Mouse (Mus musculus): ENCODE measurements around the gene Zdhhc14. TPM values are rescaled to one million over a fixed set of nuclear protein-coding genes. Genes with fewer than 3 reads are reported as not detected.

Gene Zdhhc14
- polyA plus RNA-seq, 1 experiment from 2014 or later: 9.4 TPM

DNA sequence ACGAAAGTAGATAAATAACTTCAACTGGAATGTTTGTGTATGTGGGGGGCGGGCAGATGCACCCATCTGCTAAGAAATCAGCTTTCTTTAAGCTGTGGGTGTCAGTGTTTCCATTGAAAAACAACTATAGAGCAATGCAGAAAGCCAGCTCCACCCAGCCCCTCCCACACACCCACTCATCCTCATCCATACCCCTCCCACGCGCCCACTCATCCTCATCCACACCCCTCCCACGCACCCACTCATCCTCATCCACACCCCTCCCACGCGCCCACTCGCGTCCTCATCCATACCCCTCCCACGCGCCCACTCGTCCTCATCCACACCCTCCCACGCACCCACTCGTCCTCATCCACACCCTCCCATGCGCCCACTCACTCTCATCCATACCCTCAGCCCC is 264.5 kb downstream of the Zdhhc14 start:
- H3K9me3 ChIP-seq: no peaks in the 10 kb centered on the region
- peaks cover 5% of the 10 kb centered on the region; the same call in 1 of the 2 replicates for H3K27me3 ChIP-seq
- no peak overlapping the region for H3K4me2 ChIP-seq (replicated peaks)
- H3K9ac ChIP-seq (replicated peaks): no peak overlapping the region
- no peak for ATAC-seq (replicated peaks)
- no peak overlapping the region for H3K4me3 ChIP-seq
- H3K36me3 ChIP-seq: no peaks in the 10 kb centered on the region
- WGBS: 90% methylated on average over 15 of the region's 15 CpGs
- H3K27ac ChIP-seq (replicated peaks): no peak overlapping the region
- H3K4me1 ChIP-seq: peaks cover 7% of the 10 kb centered on the region

DNA sequence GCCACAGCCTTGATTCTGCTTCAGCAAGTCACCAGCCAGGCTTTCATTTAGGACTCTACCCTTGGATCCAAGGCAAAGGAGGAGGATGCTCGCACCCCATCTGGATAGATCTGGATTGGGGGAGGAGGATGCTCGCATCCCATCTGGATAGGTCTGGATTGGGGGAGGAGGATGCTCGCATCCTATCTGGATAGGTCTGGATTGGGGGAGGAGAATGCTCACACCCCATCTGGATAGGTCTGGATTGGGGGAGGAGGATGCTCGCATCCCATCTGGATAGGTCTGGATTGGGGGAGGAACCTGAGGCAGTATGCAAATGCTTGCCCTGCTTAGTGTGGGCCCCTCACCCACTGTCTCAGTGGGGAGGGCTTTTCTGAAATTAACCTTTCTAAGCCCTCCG is 271.4 kb downstream of the Zdhhc14 start:
- Histone ChIP-seq H3K4me3 (no peak overlapping the region), H3K27ac (replicated peaks) (no peak overlapping the region), H3K9ac (replicated peaks) (no peak overlapping the region), H3K9me3 (no peaks in the 10 kb centered on the region), H3K36me3 (no peaks in the 10 kb centered on the region), H3K4me2 (replicated peaks) (no peak overlapping the region), H3K4me1 (no peaks in the 10 kb centered on the region), H3K27me3 (no peaks in the 10 kb centered on the region)
- no peak for ATAC-seq (replicated peaks)
- WGBS: 89% methylated on average over 5 of the region's 5 CpGs

DNA sequence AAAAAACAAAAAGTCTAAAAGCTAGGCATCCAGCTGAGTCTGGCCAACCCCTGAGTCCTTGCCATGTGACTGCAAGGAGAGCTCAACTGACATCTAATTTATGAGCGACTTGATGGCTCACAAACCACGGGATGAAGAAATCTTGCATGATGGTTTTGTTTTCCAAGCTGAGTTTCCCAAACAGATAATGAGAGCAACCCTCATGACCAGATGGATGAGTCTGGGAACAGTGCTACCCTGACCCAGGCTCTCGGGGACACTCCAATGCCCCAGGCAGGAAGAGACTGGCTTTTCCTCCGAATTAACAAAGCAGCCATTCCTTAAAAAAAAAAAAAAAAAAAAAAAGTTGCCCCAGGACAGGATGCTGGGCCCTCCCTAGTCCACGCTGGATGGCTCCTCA is 271.9 kb downstream of the Zdhhc14 start:
- no peak for ATAC-seq (replicated peaks)
- Histone ChIP-seq H3K9me3 (no peaks in the 10 kb centered on the region), H3K36me3 (no peaks in the 10 kb centered on the region), H3K4me1 (no peaks in the 10 kb centered on the region), H3K9ac (replicated peaks) (no peak overlapping the region), H3K4me2 (replicated peaks) (no peak overlapping the region), H3K27ac (replicated peaks) (no peak overlapping the region), H3K27me3 (no peaks in the 10 kb centered on the region), H3K4me3 (no peak overlapping the region)
- 70% methylated on average over 5 of the region's 5 CpGs for WGBS

DNA sequence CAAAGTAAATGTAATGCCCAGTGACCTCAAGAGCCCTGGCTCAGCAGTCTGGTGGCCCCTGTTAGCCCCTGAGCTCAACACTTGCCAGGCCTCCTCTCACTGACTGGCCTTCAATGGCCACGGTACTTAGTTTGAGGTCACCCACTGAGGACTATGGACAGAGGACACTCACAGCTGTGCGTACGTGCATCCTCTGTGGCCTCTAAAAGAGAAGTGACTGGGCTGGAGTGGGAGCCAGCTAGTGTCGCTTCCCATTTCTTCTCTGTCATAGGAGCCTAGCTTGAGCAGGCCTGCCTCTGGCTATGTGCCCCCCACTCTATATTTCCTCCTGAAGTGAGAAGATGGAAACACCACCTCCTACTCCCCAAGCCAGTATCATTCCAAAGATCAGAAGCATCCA is 273.4 kb downstream of the Zdhhc14 start:
- WGBS: 81% methylated on average over 4 of the region's 4 CpGs
- ATAC-seq (replicated peaks): no peak
- H3K9ac ChIP-seq (replicated peaks): no peak overlapping the region
- H3K4me3 ChIP-seq: no peak overlapping the region
- no peak overlapping the region for H3K4me2 ChIP-seq (replicated peaks)
- no peaks in the 10 kb centered on the region for H3K36me3 ChIP-seq
- H3K27ac ChIP-seq (replicated peaks): no peak overlapping the region
- H3K9me3 ChIP-seq: no peaks in the 10 kb centered on the region
- no peaks in the 10 kb centered on the region for H3K27me3 ChIP-seq
- peaks cover 13% of the 10 kb centered on the region for H3K4me1 ChIP-seq

DNA sequence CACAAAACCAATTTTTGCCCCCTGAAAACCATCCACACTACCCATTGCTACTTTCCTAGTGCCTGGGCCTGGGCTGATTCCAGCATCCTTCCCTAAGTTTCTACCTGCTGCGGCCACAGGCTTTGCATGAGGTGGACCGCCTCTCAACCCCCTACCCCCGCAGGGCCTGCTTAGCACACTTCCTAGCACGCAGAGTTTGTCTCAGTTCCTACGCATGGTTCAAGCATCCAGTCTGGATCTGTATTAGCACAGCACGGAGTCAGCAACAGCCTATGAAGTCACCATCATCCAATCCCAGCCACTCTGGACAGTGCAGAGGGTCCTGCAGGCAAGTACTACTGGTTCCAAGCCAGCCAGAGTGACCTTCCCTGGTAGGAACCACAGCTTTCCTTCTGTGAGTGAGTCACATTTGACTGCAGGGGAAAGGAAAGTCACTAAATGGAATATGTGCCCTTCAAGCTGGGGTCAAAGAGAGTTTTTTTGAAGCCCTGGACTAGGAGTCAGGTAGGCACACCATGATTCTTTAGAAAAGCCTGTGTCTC is 275.9 kb downstream of the Zdhhc14 start:
- Histone ChIP-seq H3K27me3 (no peaks in the 10 kb centered on the region), H3K4me1 (peaks cover 17% of the 10 kb centered on the region), H3K36me3 (no peaks in the 10 kb centered on the region), H3K9me3 (no peaks in the 10 kb centered on the region), H3K4me2 (replicated peaks) (no peak overlapping the region), H3K27ac (replicated peaks) (no peak overlapping the region), H3K9ac (replicated peaks) (no peak overlapping the region), H3K4me3 (no peak overlapping the region)
- 61% methylated on average over 6 of the region's 6 CpGs for WGBS
- ATAC-seq (replicated peaks): no peak

DNA sequence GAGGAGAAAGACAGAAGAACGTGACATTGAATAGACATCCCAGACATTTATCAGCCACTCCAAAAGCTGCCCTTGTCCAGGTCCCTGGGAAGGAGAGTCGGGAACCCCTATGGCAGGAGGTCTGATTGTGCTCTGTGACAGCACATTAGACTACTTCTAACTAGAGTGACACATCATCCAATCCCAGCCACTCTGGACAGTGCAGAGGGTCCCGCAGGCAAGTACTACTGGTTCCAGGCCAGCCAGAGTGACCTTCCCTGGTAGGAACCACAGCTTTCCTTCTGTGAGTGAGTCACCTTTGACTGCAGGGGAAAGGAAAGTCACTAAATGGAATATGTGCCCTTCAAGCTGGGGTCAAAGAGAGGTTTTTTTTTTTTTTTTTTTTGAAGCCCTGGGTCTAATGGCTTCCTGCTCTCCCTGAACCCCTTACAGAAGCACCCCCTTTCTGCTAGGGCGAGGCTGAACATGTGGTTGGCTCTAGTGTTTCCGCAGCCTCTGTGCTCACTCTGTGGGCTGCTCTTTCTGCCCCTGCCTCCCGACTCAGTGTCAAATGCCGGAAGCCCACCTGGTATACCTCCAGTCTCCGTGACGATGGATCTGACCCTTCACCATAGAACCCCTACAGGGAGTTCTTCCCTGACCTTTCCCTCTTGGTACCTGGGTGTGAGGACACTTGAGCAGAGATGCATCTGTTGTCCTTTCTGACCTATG is 276.6 kb downstream of the Zdhhc14 start:
- Histone ChIP-seq H3K4me1 (peaks cover 17% of the 10 kb centered on the region), H3K4me3 (no peak overlapping the region), H3K27me3 (no peaks in the 10 kb centered on the region), H3K27ac (replicated peaks) (no peak overlapping the region), H3K36me3 (no peaks in the 10 kb centered on the region), H3K4me2 (replicated peaks) (no peak overlapping the region), H3K9ac (replicated peaks) (no peak overlapping the region), H3K9me3 (no peaks in the 10 kb centered on the region)
- 85% methylated on average over 9 of the region's 9 CpGs for WGBS
- no peak for ATAC-seq (replicated peaks)

DNA sequence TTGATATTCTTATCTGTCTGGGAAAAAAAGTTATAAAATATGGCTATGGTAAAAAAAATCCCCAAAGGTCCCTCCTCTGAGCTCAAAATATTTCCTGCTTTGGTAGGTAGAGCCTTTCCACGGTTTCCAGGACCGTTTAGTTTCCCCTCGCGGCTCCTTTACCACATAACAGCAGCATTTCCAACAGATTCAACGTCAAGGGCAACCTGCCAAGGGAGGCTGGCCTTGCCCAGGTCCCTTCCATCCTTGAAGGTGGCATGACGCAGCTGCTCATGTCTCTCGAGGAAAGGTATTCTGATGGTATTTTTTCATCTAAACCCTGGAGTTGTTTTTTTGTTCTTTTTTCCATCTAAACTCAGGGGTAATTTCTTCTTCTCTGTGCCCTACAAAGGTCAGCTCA is 277.4 kb downstream of the Zdhhc14 start:
- peak overlapping the region; percentile 64 for H3K27ac ChIP-seq (replicated peaks)
- no peaks in the 10 kb centered on the region for H3K27me3 ChIP-seq
- ATAC-seq (replicated peaks): no peak
- H3K9ac ChIP-seq (replicated peaks): peak overlapping the region; percentile 38
- H3K9me3 ChIP-seq: no peaks in the 10 kb centered on the region
- peak overlapping the region; percentile 57 for H3K4me2 ChIP-seq (replicated peaks)
- no peaks in the 10 kb centered on the region for H3K36me3 ChIP-seq
- H3K4me1 ChIP-seq: peaks cover 17% of the 10 kb centered on the region
- H3K4me3 ChIP-seq: peak overlapping the region; percentile 32
- 18% methylated on average over 7 of the region's 7 CpGs for WGBS

DNA sequence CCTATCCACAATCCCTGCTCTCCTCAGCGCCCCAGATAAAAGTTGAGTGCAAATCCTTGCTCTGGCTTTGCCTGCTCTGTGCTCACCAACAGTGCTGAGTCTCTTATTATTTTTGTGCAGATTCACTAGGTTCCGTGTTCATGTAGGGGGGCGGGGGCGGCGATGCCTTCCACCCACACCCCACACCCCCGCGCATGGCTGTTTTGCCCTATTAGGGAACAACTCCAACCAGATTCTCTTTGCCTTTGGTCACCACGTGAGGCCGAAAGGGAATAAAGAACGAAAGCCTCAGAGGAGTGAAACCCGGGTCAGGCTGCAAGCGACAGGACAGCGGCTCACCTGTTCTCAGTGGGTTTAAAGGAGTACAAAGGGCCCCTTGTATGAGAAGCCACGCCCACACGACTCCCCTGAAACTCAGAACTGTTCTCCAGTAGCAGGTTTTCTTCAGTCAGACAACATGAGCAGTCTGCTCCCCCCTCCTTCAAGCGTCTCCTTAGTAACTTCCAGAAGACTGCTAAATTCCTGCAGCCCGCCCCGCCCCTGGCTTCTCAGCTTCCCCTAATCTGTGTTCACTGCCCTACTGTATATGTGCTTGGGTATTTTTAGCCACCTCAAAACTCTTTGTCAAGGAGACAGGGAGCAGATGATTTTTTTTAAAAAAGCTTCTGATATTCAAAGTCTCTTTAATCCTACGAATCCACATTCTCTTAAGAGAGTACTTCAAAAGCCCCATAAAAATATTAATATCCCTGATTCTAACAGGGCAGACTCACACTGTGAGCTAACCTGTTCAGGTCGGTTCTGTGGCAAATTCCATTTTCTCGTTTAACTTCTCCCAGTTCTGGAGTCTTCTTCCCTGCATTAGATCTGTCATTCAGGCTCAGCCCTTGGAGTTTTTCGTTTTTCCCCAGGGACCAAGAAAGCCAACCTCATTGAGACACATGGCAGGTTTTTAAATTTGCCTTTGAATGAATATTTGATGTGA is 278.2 kb downstream of the Zdhhc14 start:
- Histone ChIP-seq H3K4me3 (peak overlapping the region; percentile 32), H3K4me1 (peaks cover 17% of the 10 kb centered on the region), H3K27ac (replicated peaks) (peak overlapping the region; percentile 64), H3K9ac (replicated peaks) (peak overlapping the region; percentile 38), H3K36me3 (no peaks in the 10 kb centered on the region), H3K4me2 (replicated peaks) (peak overlapping the region; percentile 57), H3K9me3 (no peaks in the 10 kb centered on the region), H3K27me3 (no peaks in the 10 kb centered on the region)
- 6% methylated on average over 22 of the region's 22 CpGs for WGBS
- ATAC-seq (replicated peaks): peak; percentile 88

DNA sequence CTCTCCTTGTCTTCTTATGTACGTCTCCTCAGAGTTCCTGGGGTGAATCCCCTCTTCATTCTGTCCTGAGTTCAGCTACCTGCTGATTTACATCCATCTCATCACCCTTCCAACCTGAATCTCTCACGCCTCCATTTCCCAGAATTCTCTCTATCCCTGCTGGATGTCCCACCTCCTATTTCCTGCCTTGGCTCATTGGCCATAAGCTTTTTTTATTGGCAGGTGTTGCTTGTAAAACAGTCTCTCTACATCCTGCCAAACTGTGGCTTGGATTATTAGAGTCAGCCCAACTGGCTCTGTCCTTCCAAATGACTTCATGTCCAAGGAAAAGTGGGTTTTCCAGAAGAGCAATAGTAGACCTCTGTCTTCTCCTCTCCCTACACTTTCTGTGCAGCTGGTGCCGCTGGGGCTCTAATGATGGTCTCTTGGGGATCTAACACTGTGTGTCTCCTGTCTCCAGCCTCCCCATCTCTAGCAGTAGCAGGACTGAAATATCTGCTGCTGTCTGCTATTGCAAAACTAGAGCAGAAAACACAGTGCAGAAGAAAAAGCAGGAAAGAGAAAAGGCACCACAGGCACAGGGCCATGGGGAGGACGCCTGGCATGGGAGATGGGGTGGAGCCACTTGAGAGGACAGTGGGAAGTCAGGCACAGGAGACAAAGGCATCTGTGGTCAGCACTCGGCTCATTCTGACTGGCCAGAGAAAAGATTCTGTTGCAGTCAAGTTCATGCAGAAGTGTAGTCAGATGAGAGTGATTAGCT is 288.0 kb downstream of the Zdhhc14 start:
- Histone ChIP-seq H3K4me3 (no peak overlapping the region), H3K27me3 (no peaks in the 10 kb centered on the region), H3K9ac (replicated peaks) (no peak overlapping the region), H3K27ac (replicated peaks) (no peak overlapping the region), H3K9me3 (no peaks in the 10 kb centered on the region), H3K4me1 (no peaks in the 10 kb centered on the region), H3K4me2 (replicated peaks) (no peak overlapping the region), H3K36me3 (no peaks in the 10 kb centered on the region)
- 75% methylated on average over 5 of the region's 5 CpGs for WGBS
- no peak for ATAC-seq (replicated peaks)

DNA sequence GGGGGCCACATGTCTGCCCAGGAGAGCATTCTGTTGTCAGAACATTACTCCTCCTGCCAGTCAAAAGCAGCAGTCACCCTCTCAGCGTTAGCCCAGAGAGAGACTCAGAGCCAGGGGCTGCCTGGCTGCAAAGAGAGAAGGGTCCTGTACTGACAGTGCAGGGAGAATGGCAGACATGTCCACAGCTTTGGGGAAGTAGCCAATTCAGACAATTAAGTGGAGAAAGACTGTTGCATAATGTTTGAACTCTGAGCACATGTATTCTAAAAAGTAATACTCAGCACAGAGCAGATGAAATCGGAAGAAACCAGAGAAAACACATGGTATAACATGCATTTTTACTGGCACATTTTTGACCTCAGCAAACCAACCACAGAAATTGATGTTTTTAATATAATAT is 292.9 kb downstream of the Zdhhc14 start:
- WGBS: 47% methylated on average over 2 of the region's 2 CpGs
- no peak overlapping the region for H3K27ac ChIP-seq (replicated peaks)
- H3K9me3 ChIP-seq: 0 out of 2 replicates have a peak, but pooled peaks cover 3% of the 10 kb centered on the region
- no peak overlapping the region for H3K9ac ChIP-seq (replicated peaks)
- H3K4me3 ChIP-seq: no peak overlapping the region
- ATAC-seq (replicated peaks): no peak
- no peaks in the 10 kb centered on the region for H3K36me3 ChIP-seq
- H3K4me1 ChIP-seq: no peaks in the 10 kb centered on the region
- H3K4me2 ChIP-seq (replicated peaks): no peak overlapping the region
- no peaks in the 10 kb centered on the region for H3K27me3 ChIP-seq

DNA sequence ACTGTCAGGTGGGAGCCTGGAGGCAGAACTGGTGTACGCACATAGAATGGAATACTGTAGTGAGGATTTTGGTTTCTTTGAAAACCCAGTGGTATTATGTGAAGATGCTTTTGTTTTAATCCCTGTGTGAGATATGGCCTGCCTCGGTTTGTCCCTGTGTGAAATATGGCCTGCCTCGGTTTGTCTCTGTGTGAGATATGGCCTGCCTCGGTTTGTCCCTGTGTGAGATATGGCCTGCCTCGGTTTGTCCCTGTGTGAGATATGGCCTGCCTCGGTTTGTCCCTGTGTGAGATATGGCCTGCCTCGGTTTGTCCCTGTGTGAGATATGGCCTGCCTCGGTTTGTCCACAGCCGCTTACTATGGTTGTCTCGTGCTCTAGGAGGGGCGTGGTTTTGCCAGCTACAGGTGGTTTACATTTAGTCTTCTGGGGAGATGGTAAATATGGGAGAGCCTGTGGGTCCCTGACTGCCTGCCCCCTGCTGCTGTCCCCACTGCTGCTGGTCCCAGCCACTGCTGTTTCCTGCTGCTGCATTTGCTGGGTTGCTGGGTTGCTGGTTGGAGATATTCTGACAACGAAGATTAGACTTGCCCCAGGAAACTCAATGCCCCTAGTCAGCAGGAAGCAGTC is 299.9 kb downstream of the Zdhhc14 start:
- no peak overlapping the region for H3K9ac ChIP-seq (replicated peaks)
- 95% methylated on average over 12 of the region's 12 CpGs for WGBS

More for the DNA sequence above, 299.9 kb downstream of the Zdhhc14 start:
- no peak overlapping the region for H3K4me3 ChIP-seq
- no peak for ATAC-seq (replicated peaks)
- peaks cover 9% of the 10 kb centered on the region; the same call in 1 of the 2 replicates for H3K4me1 ChIP-seq
- no peaks in the 10 kb centered on the region for H3K27me3 ChIP-seq
- no peak overlapping the region for H3K4me2 ChIP-seq (replicated peaks)
- 0 out of 2 replicates have a peak, but pooled peaks cover 2% of the 10 kb centered on the region for H3K9me3 ChIP-seq
- no peak overlapping the region for H3K27ac ChIP-seq (replicated peaks)
- H3K36me3 ChIP-seq: no peaks in the 10 kb centered on the region

Data from forebrain, embryonic 15.5 days (tissue).